Mouse (Mus musculus) neural tube, embryonic 11.5 days (tissue): Measurements from ENCODE around the gene Fbxw24. TPM values are rescaled to one million over a fixed set of nuclear protein-coding genes. Genes with fewer than 3 reads are reported as not detected.
"Not testable (repeated sequence)": the region's sequence is repeated elsewhere in the genome, so short reads cannot be mapped to it uniquely, and the experiment has no call there.

ENCODE experiments used
- ATAC-seq: fragments of 200-750 bp; cut with Nextera tagmentation; 2 replicates; pipeline ENCODE4 v1.8.0; 2017; ENCODE audit warnings: moderate number of reproducible peaks, mild to moderate bottlenecking, moderate TSS enrichment, moderate library complexity; ENCODE audit not compliant: insufficient read depth, low FRiP score, low TSS enrichment
- DNase-seq: peaks from one replicate; pipeline ENCODE4 v3.0.0-alpha.2; 2015; ENCODE audit warnings: low spot score
- H3K27ac ChIP-seq: fragments of 300-500 bp; sonication (generic); 2 replicates; pipeline ENCODE4 v1.5.1; 2014; ENCODE audit warnings: low read depth, mild to moderate bottlenecking, low read length
- H3K27me3 ChIP-seq: fragments of 300-500 bp; sonication (generic); 2 replicates; pipeline ENCODE4 v1.6.1; 2014; ENCODE audit warnings: mild to moderate bottlenecking, low read length, mixed read lengths; ENCODE audit not compliant: control insufficient read depth, insufficient read depth
- H3K36me3 ChIP-seq: fragments of 300-500 bp; sonication (generic); 2 replicates; pipeline ENCODE4 v1.6.1; 2014; ENCODE audit warnings: mild to moderate bottlenecking, low read length, moderate library complexity, mixed read lengths; ENCODE audit not compliant: control insufficient read depth, insufficient read depth
- H3K4me1 ChIP-seq: fragments of 300-500 bp; sonication (generic); 2 replicates; pipeline ENCODE4 v1.6.1; 2014; ENCODE audit warnings: low read length, mixed read lengths; ENCODE audit not compliant: control insufficient read depth, insufficient read depth
- H3K4me2 ChIP-seq: fragments of 300-500 bp; sonication (generic); 2 replicates; pipeline ENCODE4 v1.6.1; 2014; ENCODE audit warnings: low read depth, mild to moderate bottlenecking, moderate library complexity
- H3K4me3 ChIP-seq: fragments of 300-500 bp; sonication (generic); 2 replicates; pipeline ENCODE4 v1.5.1; 2014; ENCODE audit warnings: low read depth, low read length
- H3K9ac ChIP-seq: fragments of 300-500 bp; sonication (generic); 2 replicates; pipeline ENCODE4 v1.6.1; 2014; ENCODE audit warnings: mild to moderate bottlenecking, low read length
- H3K9me3 ChIP-seq: fragments of 300-500 bp; sonication (generic); 2 replicates; pipeline ENCODE4 v1.6.1; 2016; ENCODE audit warnings: low read length; ENCODE audit not compliant: control insufficient read depth
- whole genome bisulfite sequencing: fragments of 180-500 bp; shearing (Covaris S2); extraction: QIAGEN DNeasy Blood & Tissue Kit; methylation state at CpG from one replicate; pipeline ENCODE4 v1.1.7; 2014; 5-methylcytosine and 5-hydroxymethylcytosine counted together
- polyA plus RNA-seq: library from polyadenylated mRNA; unstranded; fragments of >200 nt; fragmentation: Nextera tagmentation; extraction: Ambion mirVana; gene quantifications from 2 replicates; pipeline ENCODE4 v1.2.1, GENCODE M21; 2014

Fbxw24 gene
- not detected in 2 replicates for polyA plus RNA-seq

DNA sequence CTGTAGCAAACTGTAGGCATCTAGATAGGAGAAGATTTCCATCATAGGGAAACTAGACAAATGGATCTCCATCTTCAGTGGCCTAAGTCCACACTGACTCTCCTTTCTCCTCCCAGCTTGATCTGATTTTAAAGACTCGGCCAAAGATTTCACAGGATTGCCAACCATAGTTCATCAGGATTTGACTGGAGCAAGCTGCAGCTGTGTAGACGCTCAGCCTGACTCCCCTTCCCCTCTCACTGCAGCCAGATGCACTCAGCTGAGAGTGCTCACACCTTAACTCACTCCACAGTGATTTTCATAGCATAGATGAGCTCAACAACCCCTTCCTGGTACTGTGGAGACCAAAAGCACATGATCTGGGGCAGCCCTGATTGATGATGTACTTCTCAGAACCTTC is at the start of gene Fbxw24:
Gene Fbxw24, minus strand, starts transcription at position 101 of the 400 bp plus-strand sequence.
- 82% methylated on average over 2 of the region's 2 CpGs for WGBS

DNA sequence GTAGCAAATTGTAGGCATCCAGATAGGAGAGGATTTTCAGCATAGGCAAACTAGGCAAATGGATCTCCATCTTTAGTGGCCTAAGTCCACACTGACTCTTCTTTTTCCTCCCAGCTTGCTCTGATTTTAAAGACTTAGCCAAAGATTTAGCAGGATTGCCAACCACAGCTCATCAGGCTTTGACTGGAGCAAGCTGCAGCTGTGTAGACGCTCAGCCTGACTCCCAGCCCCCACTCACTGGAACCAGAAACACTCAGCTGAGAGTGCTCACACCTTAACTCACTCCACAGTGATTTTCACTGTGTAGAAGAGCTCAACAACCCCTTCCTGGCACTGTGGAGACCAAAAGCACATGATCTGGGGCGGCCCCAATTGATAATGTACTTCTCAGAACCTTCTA is 38.7 kb upstream of the Fbxw24 start, which contains the start of gene Fbxw25:
Gene Fbxw25, minus strand, starts transcription at position 101 of the 400 bp plus-strand sequence.
- not testable (repeated sequence) for H3K4me2 ChIP-seq, H3K9ac ChIP-seq, H3K9me3 ChIP-seq, DNase-seq, H3K27me3 ChIP-seq, H3K4me1 ChIP-seq, H3K36me3 ChIP-seq, H3K4me3 ChIP-seq, ATAC-seq, H3K27ac ChIP-seq
- 75% methylated on average over 2 of the region's 2 CpGs for WGBS

More for the DNA sequence above, at the start of gene Fbxw24:
- not testable (repeated sequence) for H3K4me3 ChIP-seq, H3K36me3 ChIP-seq, H3K9ac ChIP-seq, H3K27me3 ChIP-seq, H3K9me3 ChIP-seq, H3K27ac ChIP-seq, DNase-seq, H3K4me1 ChIP-seq, ATAC-seq, H3K4me2 ChIP-seq

GRCm38 (mm10) chr9:109606837-109607236 is 19.0 kb downstream of the Fbxw24 start:
- WGBS: 39% methylated on average over 5 of the region's 5 CpGs
- not testable (repeated sequence) for H3K4me3 ChIP-seq, H3K4me2 ChIP-seq, ATAC-seq, H3K36me3 ChIP-seq, H3K27ac ChIP-seq, H3K9me3 ChIP-seq, DNase-seq, H3K9ac ChIP-seq, H3K27me3 ChIP-seq, H3K4me1 ChIP-seq

- not testable (repeated sequence) for H3K4me2 ChIP-seq, H3K27ac ChIP-seq, ATAC-seq, H3K4me1 ChIP-seq, H3K4me3 ChIP-seq, H3K36me3 ChIP-seq, H3K9ac ChIP-seq, DNase-seq, H3K27me3 ChIP-seq, H3K9me3 ChIP-seq
- 67% methylated on average over 2 of the region's 2 CpGs for WGBS
These were observed 23.7 kb downstream of the Fbxw24 start for GRCm38 (mm10) chr9:109602128-109602527.

GRCm38 (mm10) chr9:109597226-109597625 is 28.6 kb downstream of the Fbxw24 start:
- H3K27me3 ChIP-seq: no peaks in the 10 kb centered on the region
- H3K4me3 ChIP-seq: no peak overlapping the region
- no peak overlapping the region for H3K4me2 ChIP-seq
- ATAC-seq: no peak
- no peak overlapping the region for H3K27ac ChIP-seq
- H3K4me1 ChIP-seq: no peaks in the 10 kb centered on the region
- DNase-seq: no peak
- no peaks in the 10 kb centered on the region; the same call in 1 of the 2 replicates for H3K9me3 ChIP-seq
- no peaks in the 10 kb centered on the region for H3K36me3 ChIP-seq
- H3K9ac ChIP-seq: no peak overlapping the region

- Histone ChIP-seq H3K9ac (no peak overlapping the region), H3K4me3 (no peak overlapping the region), H3K27ac (no peak overlapping the region), H3K27me3 (no peaks in the 10 kb centered on the region), H3K36me3 (no peaks in the 10 kb centered on the region), H3K4me2 (no peak overlapping the region), H3K9me3 (no peaks in the 10 kb centered on the region; the same call in 1 of the 2 replicates), H3K4me1 (no peaks in the 10 kb centered on the region)
- ATAC-seq: no peak
- WGBS: 83% methylated on average over 2 of the region's 2 CpGs
- DNase-seq: no peak
These were observed 31.0 kb downstream of the Fbxw24 start for GRCm38 (mm10) chr9:109594866-109595265.

DNA sequence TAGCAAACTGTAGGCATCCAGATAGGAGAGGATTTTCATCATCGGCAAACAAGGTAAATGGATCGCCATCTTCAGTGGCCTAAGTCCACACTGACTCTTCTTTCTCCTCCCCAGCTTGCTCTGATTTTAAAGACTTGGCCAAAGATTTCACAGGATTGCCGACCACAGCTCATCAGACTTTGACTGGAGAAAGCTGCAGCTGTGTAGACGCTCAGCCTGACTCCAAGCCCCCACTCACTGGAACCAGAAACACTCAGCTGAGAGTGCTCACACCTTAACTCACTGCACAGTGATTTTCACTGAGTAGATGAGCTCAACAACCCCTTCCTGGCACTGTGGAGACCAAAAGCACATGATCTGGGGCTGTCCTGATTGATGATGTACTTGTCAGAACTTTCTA is 57.7 kb downstream of the Fbxw24 start, which contains the start of gene Fbxw15:
Gene Fbxw15, minus strand, starts transcription at position 101 of the 400 bp plus-strand sequence.
- H3K9me3 ChIP-seq, H3K4me1 ChIP-seq, H3K4me2 ChIP-seq, H3K27me3 ChIP-seq, H3K36me3 ChIP-seq, H3K4me3 ChIP-seq, H3K27ac ChIP-seq, ATAC-seq, H3K9ac ChIP-seq, DNase-seq: not testable (repeated sequence)
- WGBS: 89% methylated on average over 4 of the region's 4 CpGs

GRCm38 (mm10) chr9:109565546-109565945 is 60.3 kb downstream of the Fbxw24 start:
- no peaks in the 10 kb centered on the region for H3K4me1 ChIP-seq
- no peak overlapping the region for H3K27ac ChIP-seq
- no peak overlapping the region for H3K4me3 ChIP-seq
- H3K27me3 ChIP-seq: no peaks in the 10 kb centered on the region
- no peak overlapping the region for H3K9ac ChIP-seq
- no peaks in the 10 kb centered on the region for H3K36me3 ChIP-seq
- DNase-seq: no peak
- H3K9me3 ChIP-seq: no peaks in the 10 kb centered on the region
- H3K4me2 ChIP-seq: no peak overlapping the region
- ATAC-seq: no peak
- 37% methylated on average over 1 of the region's 1 CpGs for WGBS

GRCm38 (mm10) chr9:109562106-109562505 is 63.8 kb downstream of the Fbxw24 start:
- not testable (repeated sequence) for H3K9ac ChIP-seq, ATAC-seq

More at GRCm38 (mm10) chr9:109562106-109562505, 63.8 kb downstream of the Fbxw24 start:
- not testable (repeated sequence) for H3K36me3 ChIP-seq, H3K4me1 ChIP-seq, H3K9me3 ChIP-seq, DNase-seq, H3K4me2 ChIP-seq, H3K4me3 ChIP-seq, H3K27ac ChIP-seq, H3K27me3 ChIP-seq
